Mouse (Mus musculus): ENCODE measurements around the gene Lysmd2. TPM values are rescaled to one million over a fixed set of nuclear protein-coding genes. Genes with fewer than 3 reads are reported as not detected.

The Lysmd2 gene
- total and polyA plus RNA-seq, 3 experiments: not detected

DNA sequence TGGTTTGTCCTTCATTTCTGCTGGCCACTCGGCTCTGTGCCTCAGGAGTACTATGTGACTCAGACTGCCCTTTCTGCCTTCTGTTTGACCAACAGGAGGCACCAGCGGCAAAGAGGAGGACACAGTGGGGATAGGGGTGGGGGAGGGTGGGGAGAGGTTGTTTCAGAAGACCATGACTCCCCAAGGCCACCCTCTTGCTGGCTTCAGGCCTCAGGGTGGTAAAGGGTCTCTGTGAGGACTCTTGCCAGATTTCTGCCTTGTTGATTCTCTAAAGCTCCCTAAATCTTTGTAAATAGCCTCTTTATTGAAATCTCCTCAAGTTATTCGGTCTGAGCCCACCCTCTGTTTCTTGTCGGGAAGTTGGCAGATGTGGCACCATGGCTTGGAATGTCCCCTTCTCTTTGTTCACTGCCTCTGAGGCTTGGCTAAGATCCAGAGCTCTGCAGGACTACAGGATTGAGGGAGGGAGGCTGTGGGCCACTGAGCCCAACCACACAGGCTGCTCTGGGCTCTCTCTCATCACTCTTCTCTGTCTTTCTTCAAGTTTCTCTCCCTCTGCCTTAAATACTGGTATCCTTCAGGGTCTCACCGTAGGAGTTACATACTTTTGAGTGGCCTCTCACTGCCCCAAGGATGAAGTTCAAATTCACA is 26.2 kb upstream of the Lysmd2 start:
- H3K36me3 ChIP-seq (ENCODE audit: control insufficient read depth in 1 of 2, insufficient read depth in 2 of 2, low read length in 2 of 2): no peaks in the 10 kb centered on the region
- H3K79me2 ChIP-seq (ENCODE audit: control insufficient read depth, insufficient read depth, low read length, poor library complexity): no peaks in the 10 kb centered on the region
- TF ChIP-seq NRF1 (IDR thresholded peaks at IDR 0.05; ENCODE audit: insufficient read depth, low read depth, low read length, poor library complexity, severe bottlenecking) (no peak), E2F4 (IDR thresholded peaks at IDR 0.05; ENCODE audit: borderline replicate concordance, low read depth, low read length) (no peak), ETS1 (IDR thresholded peaks at IDR 0.05; ENCODE audit: low read depth, low read length) (no peak), POLR2A (IDR thresholded peaks at IDR 0.05; ENCODE audit: control insufficient read depth in 1 of 2, insufficient read depth in 1 of 2, low read depth in 1 of 2, low read length in 2 of 2, poor library complexity in 1 of 2) (no peak), MAFK (IDR thresholded peaks at IDR 0.05; ENCODE audit: borderline replicate concordance, low read depth, low read length) (no peak), HCFC1 (IDR thresholded peaks at IDR 0.05; ENCODE audit: low read depth, low read length) (no peak), CHD2 (IDR thresholded peaks at IDR 0.05; ENCODE audit: low read length) (no peak), ZKSCAN1 (IDR thresholded peaks at IDR 0.05; ENCODE audit: low read depth, low read length) (no peak), MYB (IDR thresholded peaks at IDR 0.05; ENCODE audit: low read depth, low read length) (no peak), RCOR1 (IDR thresholded peaks at IDR 0.05; ENCODE audit: low read depth, low read length) (no peak), ZNF384 (IDR thresholded peaks at IDR 0.05; ENCODE audit: low read depth, low read length) (no peak), JUND (IDR thresholded peaks at IDR 0.05; ENCODE audit: low read depth, low read length) (no peak)

DNA sequence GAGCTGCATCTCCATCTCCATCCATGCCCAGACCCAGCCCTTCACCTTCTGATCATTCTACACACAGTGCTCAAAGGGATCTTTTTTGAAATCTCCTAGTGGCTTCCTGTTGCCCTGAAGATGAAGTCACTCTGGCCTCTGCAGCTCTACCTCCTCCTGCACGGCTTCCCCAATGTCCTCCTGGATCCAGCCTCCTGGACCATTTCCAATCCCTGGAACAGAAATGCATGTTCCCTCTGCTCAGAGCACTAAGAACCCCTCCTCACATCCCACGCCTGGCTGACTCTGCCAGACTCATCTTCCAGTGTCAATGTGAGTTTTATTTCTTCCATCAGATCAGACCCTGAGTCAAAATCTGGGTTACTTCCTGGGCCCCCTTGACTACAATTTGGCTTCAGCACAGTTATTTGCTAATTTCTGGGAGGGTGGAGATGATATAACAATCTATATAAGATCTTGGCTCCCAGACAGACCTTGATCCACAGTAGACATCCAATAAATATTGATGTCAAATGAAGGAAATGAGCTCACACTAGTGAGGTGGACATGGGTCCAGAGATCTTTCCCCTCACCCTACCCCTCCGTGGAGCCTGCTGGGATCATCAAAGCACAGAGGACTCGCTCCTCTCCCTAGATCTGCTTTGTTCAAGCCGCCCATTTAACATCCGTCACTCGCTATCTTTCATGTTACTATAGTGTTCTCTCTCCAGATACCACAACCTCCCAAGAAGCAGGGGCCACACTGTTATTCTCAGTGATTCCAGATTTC is 25.2 kb upstream of the Lysmd2 start:
- peaks cover 0 to 2% of the 10 kb centered on the region in 2 experiments; a peak in 2 of 4 replicates for H3K27me3 ChIP-seq (ENCODE audit: control insufficient read depth in 1 of 2, insufficient read depth in 2 of 2, low read length in 2 of 2)
- no peaks in the 10 kb centered on the region for H3K36me3 ChIP-seq (ENCODE audit: control insufficient read depth in 1 of 2, insufficient read depth in 2 of 2, low read length in 2 of 2)
- TF ChIP-seq ZKSCAN1 (IDR thresholded peaks at IDR 0.05; ENCODE audit: low read depth, low read length): no peak
- no peak for TF ChIP-seq MAX (IDR thresholded peaks at IDR 0.05; ENCODE audit: low read length)
- no peak for TF ChIP-seq ZMIZ1 (IDR thresholded peaks at IDR 0.05; ENCODE audit: low read depth, low read length)
- TF ChIP-seq SIN3A (IDR thresholded peaks at IDR 0.05; ENCODE audit: low read length): no peak
- no peak for TF ChIP-seq MYC (IDR thresholded peaks at IDR 0.05; ENCODE audit: low read depth, low read length)
- no peak for TF ChIP-seq MAFK (IDR thresholded peaks at IDR 0.05; ENCODE audit: borderline replicate concordance, low read depth, low read length)
- no peak for TF ChIP-seq NELFE (IDR thresholded peaks at IDR 0.05; ENCODE audit: low read depth, low read length)
- TF ChIP-seq ETS1 (IDR thresholded peaks at IDR 0.05; ENCODE audit: low read depth, low read length): no peak
- TF ChIP-seq GABPA (IDR thresholded peaks at IDR 0.05; ENCODE audit: low read depth, low read length): no peak
- TF ChIP-seq POLR2A (IDR thresholded peaks at IDR 0.05; ENCODE audit: control insufficient read depth in 1 of 2, insufficient read depth in 1 of 2, low read depth in 1 of 2, low read length in 2 of 2, poor library complexity in 1 of 2): no peak
- no peak for TF ChIP-seq CHD1 (IDR thresholded peaks at IDR 0.05; ENCODE audit: low read depth, low read length)
- no peak for TF ChIP-seq EP300 (IDR thresholded peaks at IDR 0.05; ENCODE audit: low read depth in 1 of 2, low read length in 2 of 2)
- no peak for TF ChIP-seq MYB (IDR thresholded peaks at IDR 0.05; ENCODE audit: low read depth, low read length)
- TF ChIP-seq SMC3 (IDR thresholded peaks at IDR 0.05; ENCODE audit: low read depth, low read length): no peak
- no peak for TF ChIP-seq CHD2 (IDR thresholded peaks at IDR 0.05; ENCODE audit: low read length)
- TF ChIP-seq E2F4 (IDR thresholded peaks at IDR 0.05; ENCODE audit: borderline replicate concordance, low read depth, low read length): no peak
- no peak for TF ChIP-seq POLR2AphosphoS5 (IDR thresholded peaks at IDR 0.05; ENCODE audit: borderline replicate concordance, low read depth, low read length)
- no peak for TF ChIP-seq ZC3H11A (IDR thresholded peaks at IDR 0.05; ENCODE audit: low read depth, low read length)
- TF ChIP-seq NRF1 (IDR thresholded peaks at IDR 0.05; ENCODE audit: insufficient read depth, low read depth, low read length, poor library complexity, severe bottlenecking): no peak
- no peak for TF ChIP-seq TBP (IDR thresholded peaks at IDR 0.05; ENCODE audit: low read depth, low read length)
- no peaks in the 10 kb centered on the region for H3K79me2 ChIP-seq (ENCODE audit: control insufficient read depth, insufficient read depth, low read length, poor library complexity)
- no peak for DNase-seq (ENCODE audit: low read depth, low spot score)
- no peak overlapping the region for H3K27ac ChIP-seq (ENCODE audit: control insufficient read depth, low read depth, low read length)
- H3K4me1 ChIP-seq (ENCODE audit: control insufficient read depth in 1 of 2, insufficient read depth in 2 of 2, low read length in 2 of 2): no peaks in the 10 kb centered on the region
- no peaks in the 10 kb centered on the region for H3K9me3 ChIP-seq (replicated peaks; ENCODE audit: insufficient read depth, low read length)
- H3K9ac ChIP-seq (ENCODE audit: control insufficient read depth, low read depth, low read length, poor library complexity, severe bottlenecking): no peak overlapping the region
- H3K4me3 ChIP-seq (ENCODE audit: control insufficient read depth in 1 of 2, insufficient read depth in 1 of 2, low read depth in 2 of 2, low read length in 2 of 2): no peak overlapping the region

More for the DNA sequence above, 26.2 kb upstream of the Lysmd2 start:
- H3K4me1 ChIP-seq (ENCODE audit: control insufficient read depth in 1 of 2, insufficient read depth in 2 of 2, low read length in 2 of 2): no peaks in the 10 kb centered on the region
- no peaks in the 10 kb centered on the region for H3K9me3 ChIP-seq (replicated peaks; ENCODE audit: insufficient read depth, low read length)
- DNase-seq (ENCODE audit: low read depth, low spot score): no peak
- H3K4me3 ChIP-seq (ENCODE audit: control insufficient read depth in 1 of 2, insufficient read depth in 1 of 2, low read depth in 2 of 2, low read length in 2 of 2): no peak overlapping the region
- no peak overlapping the region for H3K27ac ChIP-seq (ENCODE audit: control insufficient read depth, low read depth, low read length)
- peaks cover 0 to 2% of the 10 kb centered on the region in 2 experiments; a peak in 2 of 4 replicates for H3K27me3 ChIP-seq (ENCODE audit: control insufficient read depth in 1 of 2, insufficient read depth in 2 of 2, low read length in 2 of 2)
- H3K9ac ChIP-seq (ENCODE audit: control insufficient read depth, low read depth, low read length, poor library complexity, severe bottlenecking): no peak overlapping the region

Data from MEL (cell line).